22 mouse cellular contexts compared by ENCODE assay signal in the genomic region with DNA sequence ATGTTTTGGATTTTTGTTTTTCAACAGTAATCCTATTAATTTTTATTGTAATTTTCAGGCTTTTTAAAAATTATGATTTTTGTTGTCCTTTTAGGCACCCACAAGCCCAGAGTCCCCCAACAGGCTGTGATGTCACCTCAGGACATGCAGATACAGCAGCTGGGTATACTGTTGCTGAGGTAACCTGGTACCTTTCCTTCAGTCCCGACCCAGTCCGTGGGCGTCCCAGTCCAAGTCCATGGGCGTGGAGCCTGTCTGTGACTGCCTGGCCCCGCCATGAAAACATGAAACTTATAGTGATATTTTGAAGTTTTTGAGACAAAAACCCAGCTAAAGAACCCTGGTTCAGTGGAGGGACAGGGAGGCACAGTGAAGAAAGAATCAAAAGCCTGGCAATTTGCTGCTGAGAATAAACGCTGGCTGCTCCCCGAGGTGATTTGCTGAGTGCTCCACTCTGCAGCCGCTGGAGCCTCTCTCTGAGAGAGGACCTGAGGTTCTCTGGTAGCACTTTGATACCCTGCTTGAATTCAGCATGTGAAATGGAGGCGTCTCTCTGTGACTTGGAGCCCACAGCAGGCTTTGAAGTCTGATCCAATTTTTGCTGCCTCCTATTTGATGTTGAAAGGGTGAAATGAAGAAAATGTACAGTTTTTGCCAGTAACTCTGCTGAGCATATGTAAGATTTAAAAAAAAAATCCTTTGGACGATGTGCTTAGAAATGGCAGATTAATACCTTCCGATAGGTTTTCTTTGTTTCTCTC.
DNase-seq lines count a peak whose midpoint lies in the region; ATAC-seq and TF ChIP-seq lines count a peak whose summit lies in the region.
"Had no signal": no experiment of that assay in that cellular context is flagged by ENCODE, and none has a peak within 500 bp of the region (broad histone marks: within the 10 kb centered on the region; RNA-seq: fewer than 3 reads in every experiment).

No protein-coding gene starts in this region.

- no peaks in the 10 kb centered on the region for H3K36me3 ChIP-seq in forebrain, embryonic 16.5 days (ENCODE audit: control insufficient read depth, insufficient read depth)
- no peaks in the 10 kb centered on the region for H3K36me3 ChIP-seq in forebrain, embryonic 11.5 days (ENCODE audit: control insufficient read depth, insufficient read depth, low read length)
- H3K36me3 ChIP-seq in limb, embryonic 14.5 days (ENCODE audit: control insufficient read depth, insufficient read depth, low read length), result no peaks in the 10 kb centered on the region
- H3K36me3 ChIP-seq in limb, embryonic 10.5 days, result no peaks in the 10 kb centered on the region
- H3K36me3 ChIP-seq in midbrain, postnatal 0 days (ENCODE audit: insufficient read depth, low read length), result no peaks in the 10 kb centered on the region
- H3K36me3 ChIP-seq: G1E; liver, embryonic 15.5 days; midbrain, embryonic 12.5 days had no signal

- no peak for ATAC-seq in forebrain, embryonic 16.5 days
- ATAC-seq in forebrain, embryonic 11.5 days (replicated peaks; ENCODE audit: low FRiP score), result no peak
- ATAC-seq in limb, embryonic 14.5 days (ENCODE audit: low FRiP score, low read depth), result no peak
- ATAC-seq in midbrain, postnatal 0 days (ENCODE audit: low FRiP score), result no peak
- ATAC-seq: lung, postnatal 0 days; Patski had no signal

- WGBS in forebrain, embryonic 16.5 days, result 62% methylated on average over 11 of the region's 11 CpGs
- 77% methylated on average over 11 of the region's 11 CpGs for WGBS in forebrain, embryonic 11.5 days
- 56% methylated on average over 11 of the region's 11 CpGs for WGBS in limb, embryonic 14.5 days
- 70% methylated on average over 11 of the region's 11 CpGs for WGBS in limb, embryonic 10.5 days
- 46% methylated on average over 11 of the region's 11 CpGs for WGBS in midbrain, postnatal 0 days

- H3K27me3 ChIP-seq in forebrain, embryonic 16.5 days (replicated peaks; ENCODE audit: control insufficient read depth, insufficient read depth, low read length), result no peaks in the 10 kb centered on the region
- no peaks in the 10 kb centered on the region for H3K27me3 ChIP-seq in forebrain, embryonic 11.5 days (ENCODE audit: control insufficient read depth, insufficient read depth, low read length)
- H3K27me3 ChIP-seq in limb, embryonic 14.5 days (ENCODE audit: control insufficient read depth, insufficient read depth, low read length), result no peaks in the 10 kb centered on the region
- no peaks in the 10 kb centered on the region for H3K27me3 ChIP-seq in limb, embryonic 10.5 days (ENCODE audit: low read depth, poor library complexity, severe bottlenecking)
- H3K27me3 ChIP-seq in midbrain, postnatal 0 days (ENCODE audit: insufficient read depth, low read length), result no peaks in the 10 kb centered on the region
- H3K27me3 ChIP-seq: liver, embryonic 15.5 days; Patski had no signal

- no peak for DNase-seq in forebrain, embryonic 11.5 days (ENCODE audit: low spot score)
- DNase-seq in limb, embryonic 14.5 days (ENCODE audit: low spot score), result no peak
- DNase-seq in limb, embryonic 10.5 days (ENCODE audit: low spot score), result no peak
- peak; percentile 73 for DNase-seq in brain, embryonic 14.5 days (ENCODE audit: low read depth)
- DNase-seq in midbrain, postnatal 0 days (ENCODE audit: low spot score), result no peak
- no peak for DNase-seq in gastrocnemius, postnatal 10 days
- DNase-seq: cerebellum, adult 8-10 months; cerebellum, postnatal 36 days; embryo, embryonic 11 days; heart, postnatal 4 days; kidney, adult 11 months; kidney, postnatal 4 days; layer of hippocampus, adult 9-11 months; liver; thymus, postnatal 25 days had no signal

- H3K27ac ChIP-seq in forebrain, embryonic 16.5 days (ENCODE audit: low read length), result peak overlapping the region; percentile 39; the same call in 1 of the 2 replicates
- no peak overlapping the region for H3K27ac ChIP-seq in forebrain, embryonic 11.5 days (ENCODE audit: low read depth, low read length)
- H3K27ac ChIP-seq in limb, embryonic 14.5 days (replicated peaks; ENCODE audit: low read depth, low read length), result 0 out of 2 replicates have a peak overlapping the region, but pooled peaks have one; percentile 13
- H3K27ac ChIP-seq in limb, embryonic 10.5 days, result no peak overlapping the region
- H3K27ac ChIP-seq in midbrain, postnatal 0 days (ENCODE audit: low read depth, low read length), result 0 out of 2 replicates have a peak overlapping the region, but pooled peaks have one; percentile 4
- H3K27ac ChIP-seq: left cerebral cortex, adult 2 months; liver, embryonic 15.5 days; midbrain, embryonic 12.5 days had no signal

- H3K9me3 ChIP-seq in forebrain, embryonic 16.5 days (ENCODE audit: control insufficient read depth, low read length), result no peaks in the 10 kb centered on the region
- no peaks in the 10 kb centered on the region for H3K9me3 ChIP-seq in forebrain, embryonic 11.5 days (ENCODE audit: control insufficient read depth, low read length)
- H3K9me3 ChIP-seq in limb, embryonic 14.5 days (ENCODE audit: control insufficient read depth, low read length), result no peaks in the 10 kb centered on the region
- no peaks in the 10 kb centered on the region for H3K9me3 ChIP-seq in limb, embryonic 10.5 days (replicated peaks)
- no peaks in the 10 kb centered on the region for H3K9me3 ChIP-seq in midbrain, postnatal 0 days (ENCODE audit: low read length)
- H3K9me3 ChIP-seq: G1E; liver, embryonic 15.5 days; midbrain, embryonic 12.5 days had no signal

- no peak overlapping the region for H3K4me2 ChIP-seq in forebrain, embryonic 16.5 days (ENCODE audit: low read length)
- H3K4me2 ChIP-seq in forebrain, embryonic 11.5 days (ENCODE audit: low read depth, low read length, severe bottlenecking), result no peak overlapping the region
- no peak overlapping the region for H3K4me2 ChIP-seq in limb, embryonic 14.5 days (replicated peaks; ENCODE audit: low read depth, low read length, severe bottlenecking)
- no peak overlapping the region for H3K4me2 ChIP-seq in midbrain, postnatal 0 days (ENCODE audit: low read depth, low read length, poor library complexity, severe bottlenecking)
- H3K4me2 ChIP-seq: liver, embryonic 15.5 days; midbrain, embryonic 12.5 days had no signal

- no peak overlapping the region for H3K4me3 ChIP-seq in forebrain, embryonic 16.5 days (replicated peaks; ENCODE audit: low read length)
- no peak overlapping the region for H3K4me3 ChIP-seq in forebrain, embryonic 11.5 days (ENCODE audit: low read depth, low read length)
- H3K4me3 ChIP-seq in limb, embryonic 14.5 days (replicated peaks; ENCODE audit: low read length), result no peak overlapping the region
- no peak overlapping the region for H3K4me3 ChIP-seq in limb, embryonic 10.5 days
- H3K4me3 ChIP-seq in midbrain, postnatal 0 days (ENCODE audit: low read depth, low read length), result no peak overlapping the region
- H3K4me3 ChIP-seq: left cerebral cortex, adult 2 months; liver, embryonic 15.5 days; midbrain, embryonic 12.5 days had no signal

- no peak for TF ChIP-seq POLR2A in limb, embryonic 14.5 days (IDR thresholded peaks at IDR 0.05; ENCODE audit: borderline replicate concordance, extremely low read depth, insufficient read depth, insufficient read length)
- TF ChIP-seq POLR2A in brain, embryonic 14.5 days (IDR thresholded peaks at IDR 0.05; ENCODE audit: borderline replicate concordance, extremely low read depth, insufficient read depth, insufficient read length, poor library complexity, severe bottlenecking), result no peak

- 0 out of 2 replicates have a peak overlapping the region, but pooled peaks have one; percentile 8 for H3K9ac ChIP-seq in forebrain, embryonic 16.5 days (replicated peaks; ENCODE audit: low read depth, low read length)
- no peak overlapping the region for H3K9ac ChIP-seq in forebrain, embryonic 11.5 days (ENCODE audit: low read length)
- H3K9ac ChIP-seq in limb, embryonic 14.5 days (ENCODE audit: low read depth, low read length, severe bottlenecking), result no peak overlapping the region
- no peak overlapping the region for H3K9ac ChIP-seq in midbrain, postnatal 0 days (replicated peaks; ENCODE audit: low read length, poor library complexity, severe bottlenecking)
- H3K9ac ChIP-seq: liver, embryonic 15.5 days; midbrain, embryonic 12.5 days had no signal

- H3K4me1 ChIP-seq in forebrain, embryonic 16.5 days (replicated peaks; ENCODE audit: control insufficient read depth, insufficient read depth, low read length), result peaks cover 2% of the 10 kb centered on the region; the same call in 1 of the 2 replicates
- no peaks in the 10 kb centered on the region for H3K4me1 ChIP-seq in forebrain, embryonic 11.5 days (replicated peaks; ENCODE audit: control insufficient read depth, insufficient read depth, low read length)
- H3K4me1 ChIP-seq in limb, embryonic 14.5 days (ENCODE audit: control insufficient read depth, insufficient read depth, low read length), result no peaks in the 10 kb centered on the region
- no peaks in the 10 kb centered on the region for H3K4me1 ChIP-seq in limb, embryonic 10.5 days
- no peaks in the 10 kb centered on the region; the same call in 1 of the 2 replicates for H3K4me1 ChIP-seq in midbrain, postnatal 0 days (ENCODE audit: insufficient read depth, low read length)
- H3K4me1 ChIP-seq: liver, embryonic 15.5 days; midbrain, embryonic 12.5 days had no signal

- TF ChIP-seq CTCF in brain, embryonic 14.5 days (IDR thresholded peaks at IDR 0.05; ENCODE audit: borderline replicate concordance, extremely low read depth, insufficient read depth, insufficient read length), result no peak
- TF ChIP-seq CTCF in midbrain, postnatal 0 days (IDR thresholded peaks at IDR 0.05), result no peak

Comparison
In these comparisons a context has a peak if more than half of its experiments do, and no peak if none do; other contexts are left out.
1. H3K27ac ChIP-seq: peak in forebrain, embryonic 16.5 days (single experiment), limb, embryonic 14.5 days (single experiment) and midbrain, postnatal 0 days (single experiment); none in forebrain, embryonic 11.5 days (single experiment) and limb, embryonic 10.5 days (single experiment).